Mouse (Mus musculus): ENCODE results near the gene Timm22. TPM values are rescaled to one million over a fixed set of nuclear protein-coding genes. Genes with fewer than 3 reads are reported as not detected.

The Timm22 gene
- polyA plus RNA-seq (2012) = 27.6 and 32.4 TPM in 2 replicates

GRCm38 (mm10) chr11:76406702-76407583, at the start of gene Timm22:
Gene Timm22, plus strand, starts transcription at chr11:76406952.

GRCm38 (mm10) chr11:76398798-76399586, 7.8 kb upstream of the Timm22 start, which contains the start of gene Nxn:
Gene Nxn, minus strand, starts transcription at chr11:76399140.

Other genes starting within 250 kb of the Timm22 start
- 35.4 and 40.4 TPM in 2 replicates for gene Vps53, start 227.3 kb upstream of the Timm22 start, polyA plus RNA-seq (2012)
- 1.1 and 1.8 TPM in 2 replicates for gene Fam57a, start 227.3 kb upstream of the Timm22 start, polyA plus RNA-seq (2012)
- not detected in 2 replicates for gene Dbil5, start 189.3 kb upstream of the Timm22 start, polyA plus RNA-seq (2012)
- 1.3 and 1.8 TPM in 2 replicates for gene Gemin4, start 189.3 kb upstream of the Timm22 start, polyA plus RNA-seq (2012)
- gene Mrm3, start 163.2 kb upstream of the Timm22 start, polyA plus RNA-seq (2012) = 13.9 and 15.1 TPM in 2 replicates
- gene Glod4, start 163.2 kb upstream of the Timm22 start, polyA plus RNA-seq (2012) = 4.4 and 6.1 TPM in 2 replicates
- gene Nxn, start 7.8 kb upstream of the Timm22 start, polyA plus RNA-seq (2012) = 19.9 and 22.9 TPM in 2 replicates
- 24.9 and 28.7 TPM in 2 replicates for gene Abr, start 215.4 kb downstream of the Timm22 start, polyA plus RNA-seq (2012)